Mouse (Mus musculus) liver, embryonic 11.5 days (tissue): Measurements from ENCODE around the gene Txndc17. TPM values are rescaled to one million over a fixed set of nuclear protein-coding genes. Genes with fewer than 3 reads are reported as not detected.
"Not testable (repeated sequence)": the region's sequence is repeated elsewhere in the genome, so short reads cannot be mapped to it uniquely, and the experiment has no call there.

Experiments
- ATAC-seq: fragments of 200-750 bp; cut with Nextera tagmentation; replicated peaks from 2 replicates; pipeline ENCODE4 v1.8.0; 2017; ENCODE audit warnings: moderate number of reproducible peaks, mild to moderate bottlenecking, moderate TSS enrichment, moderate library complexity; ENCODE audit not compliant: low FRiP score
- DNase-seq: peaks from one replicate; pipeline ENCODE4 v3.0.0-alpha.2; 2017; ENCODE audit warnings: low spot score
- H3K27ac ChIP-seq: fragments of 300-500 bp; sonication (generic); 2 replicates; pipeline ENCODE4 v1.5.1; 2014; ENCODE audit warnings: mild to moderate bottlenecking, low read depth, low read length, control low read depth
- H3K27me3 ChIP-seq: fragments of 300-500 bp; sonication (generic); replicated peaks from 2 replicates; pipeline ENCODE4 v1.6.1; 2014; ENCODE audit warnings: low read length, mixed read lengths; ENCODE audit not compliant: control insufficient read depth, insufficient read depth
- H3K36me3 ChIP-seq: fragments of 300-500 bp; sonication (generic); 2 replicates; pipeline ENCODE4 v1.6.1; 2014; ENCODE audit warnings: mild to moderate bottlenecking, low read length, moderate library complexity, mixed read lengths; ENCODE audit not compliant: control insufficient read depth, insufficient read depth
- H3K4me1 ChIP-seq: fragments of 300-500 bp; sonication (generic); replicated peaks from 2 replicates; pipeline ENCODE4 v1.6.1; 2014; ENCODE audit warnings: low read length, mixed read lengths; ENCODE audit not compliant: control insufficient read depth, insufficient read depth
- H3K4me2 ChIP-seq: fragments of 300-500 bp; sonication (generic); 2 replicates; pipeline ENCODE4 v1.6.1; 2014; ENCODE audit warnings: mild to moderate bottlenecking, control low read depth, moderate library complexity
- H3K4me3 ChIP-seq: fragments of 300-500 bp; sonication (generic); 2 replicates; pipeline ENCODE4 v1.5.1; 2014; ENCODE audit warnings: low read depth, low read length, control low read depth
- H3K9ac ChIP-seq: fragments of 300-500 bp; sonication (generic); 2 replicates; pipeline ENCODE4 v1.6.1; 2014; ENCODE audit warnings: low read depth, low read length, control low read depth
- H3K9me3 ChIP-seq: fragments of 300-500 bp; sonication (generic); 2 replicates; pipeline ENCODE4 v1.6.1; 2016; ENCODE audit warnings: low read length, inconsistent platforms, mixed read lengths; ENCODE audit not compliant: control insufficient read depth
- WGBS: fragments of 180-500 bp; shearing (Covaris S2); extraction: QIAGEN DNeasy Blood & Tissue Kit; methylation state at CpG from one replicate; pipeline ENCODE4 v1.1.7; 2014; 5-methylcytosine and 5-hydroxymethylcytosine counted together
- polyA plus RNA-seq: library from polyadenylated mRNA; unstranded; fragments of >200 nt; fragmentation: Nextera tagmentation; extraction: Ambion mirVana; gene quantifications from 2 replicates; pipeline ENCODE4 v1.2.1, GENCODE M21; 2014

The Txndc17 gene
- polyA plus RNA-seq = 144 and 153 TPM in 2 replicates

GRCm38 (mm10) chr11:72207204-72207833 is at the start of gene Txndc17, which contains the start of gene 4933427D14Rik:
Gene Txndc17, plus strand, starts transcription at chr11:72207547.
Gene 4933427D14Rik, minus strand, starts transcription at chr11:72207459.
- under 1% methylated on average over 42 of the region's 42 CpGs for WGBS
- DNase-seq = peak; percentile 93
- peak; percentile 94 for ATAC-seq
- Histone ChIP-seq H3K4me2 (peak within 1 kb of the TSS; percentile 95), H3K4me1 (peaks cover 11% of the 10 kb centered on the region), H3K4me3 (peak within 1 kb of the TSS; percentile 85), H3K27me3 (no peaks in the 10 kb centered on the region), H3K9ac (peak within 1 kb of the TSS; percentile 83), H3K27ac (peak within 1 kb of the TSS; percentile 54), H3K36me3 (no peaks in the 10 kb centered on the region; the same call in 1 of the 2 replicates), H3K9me3 (no peaks in the 10 kb centered on the region)

- no peaks in the 10 kb centered on the region for H3K4me1 ChIP-seq
- no peaks in the 10 kb centered on the region for H3K9me3 ChIP-seq
- H3K4me2 ChIP-seq = no peak overlapping the region
- no peaks in the 10 kb centered on the region for H3K27me3 ChIP-seq
- no peak for DNase-seq
- no peak overlapping the region for H3K4me3 ChIP-seq
- no peak overlapping the region for H3K9ac ChIP-seq
- no peak overlapping the region for H3K27ac ChIP-seq
- no peak for ATAC-seq
- H3K36me3 ChIP-seq = peaks cover 10% of the 10 kb centered on the region; the same call in 1 of the 2 replicates
- 81% methylated on average over 2 of the region's 2 CpGs for WGBS
Measured at GRCm38 (mm10) chr11:72163198-72163597, 44.1 kb upstream of the Txndc17 start.

- Histone ChIP-seq H3K27me3 (no peaks in the 10 kb centered on the region), H3K9me3 (no peaks in the 10 kb centered on the region), H3K4me2 (no peak overlapping the region), H3K4me1 (no peaks in the 10 kb centered on the region), H3K9ac (no peak overlapping the region), H3K27ac (no peak overlapping the region), H3K4me3 (no peak overlapping the region), H3K36me3 (peaks cover 11% of the 10 kb centered on the region; the same call in 1 of the 2 replicates)
- no peak for DNase-seq
- WGBS = 69% methylated on average over 4 of the region's 4 CpGs
- 0 out of 2 replicates have a peak, but pooled peaks have one; percentile 20 for ATAC-seq
Measured at GRCm38 (mm10) chr11:72169871-72170270, 37.5 kb upstream of the Txndc17 start.

- 81% methylated on average over 4 of the region's 4 CpGs for whole genome bisulfite sequencing
- not testable (repeated sequence) for DNase-seq, H3K36me3 ChIP-seq, ATAC-seq, H3K9me3 ChIP-seq, H3K4me3 ChIP-seq, H3K4me1 ChIP-seq, H3K4me2 ChIP-seq, H3K9ac ChIP-seq, H3K27ac ChIP-seq, H3K27me3 ChIP-seq
Measured at GRCm38 (mm10) chr11:72171906-72172305, 35.4 kb upstream of the Txndc17 start.

- whole genome bisulfite sequencing = 83% methylated on average over 5 of the region's 5 CpGs
- Histone ChIP-seq H3K4me3 (no peak overlapping the region), H3K27me3 (no peaks in the 10 kb centered on the region), H3K4me1 (no peaks in the 10 kb centered on the region), H3K4me2 (no peak overlapping the region), H3K9ac (no peak overlapping the region), H3K27ac (no peak overlapping the region), H3K9me3 (no peaks in the 10 kb centered on the region), H3K36me3 (peaks cover 8% of the 10 kb centered on the region; the same call in 1 of the 2 replicates)
- ATAC-seq = no peak
- no peak for DNase-seq
Measured at GRCm38 (mm10) chr11:72173506-72173905, 33.8 kb upstream of the Txndc17 start.

- Histone ChIP-seq H3K27ac (no peak overlapping the region), H3K9ac (no peak overlapping the region), H3K9me3 (no peaks in the 10 kb centered on the region), H3K27me3 (no peaks in the 10 kb centered on the region), H3K4me3 (no peak overlapping the region), H3K4me2 (no peak overlapping the region), H3K4me1 (no peaks in the 10 kb centered on the region), H3K36me3 (peaks cover 12% of the 10 kb centered on the region)
- DNase-seq = no peak
- WGBS = 96% methylated on average over 6 of the region's 6 CpGs
- no peak for ATAC-seq
Measured at GRCm38 (mm10) chr11:72174721-72175120, 32.6 kb upstream of the Txndc17 start.

- no peak for ATAC-seq
- H3K36me3 ChIP-seq = peaks cover 17% of the 10 kb centered on the region
- 90% methylated on average over 5 of the region's 5 CpGs for WGBS
Measured at GRCm38 (mm10) chr11:72175966-72176365, 31.4 kb upstream of the Txndc17 start.

GRCm38 (mm10) chr11:72176553-72176952 is 30.8 kb upstream of the Txndc17 start:
- Histone ChIP-seq H3K9ac (no peak overlapping the region), H3K27me3 (no peaks in the 10 kb centered on the region), H3K27ac (no peak overlapping the region), H3K9me3 (no peaks in the 10 kb centered on the region), H3K4me2 (no peak overlapping the region), H3K4me3 (no peak overlapping the region), H3K4me1 (no peaks in the 10 kb centered on the region), H3K36me3 (peaks cover 18% of the 10 kb centered on the region)
- ATAC-seq = no peak
- DNase-seq = no peak
- WGBS = 80% methylated on average over 3 of the region's 3 CpGs

More at GRCm38 (mm10) chr11:72175966-72176365, 31.4 kb upstream of the Txndc17 start:
- no peak overlapping the region for H3K9ac ChIP-seq
- no peak overlapping the region for H3K4me3 ChIP-seq
- H3K27me3 ChIP-seq = no peaks in the 10 kb centered on the region
- H3K9me3 ChIP-seq = no peaks in the 10 kb centered on the region
- no peak overlapping the region for H3K27ac ChIP-seq
- DNase-seq = no peak
- H3K4me1 ChIP-seq = no peaks in the 10 kb centered on the region
- H3K4me2 ChIP-seq = no peak overlapping the region

GRCm38 (mm10) chr11:72180556-72180955 is 26.8 kb upstream of the Txndc17 start:
- 88% methylated on average over 5 of the region's 5 CpGs for WGBS
- no peak overlapping the region for H3K9ac ChIP-seq
- no peaks in the 10 kb centered on the region for H3K4me1 ChIP-seq
- H3K27me3 ChIP-seq = no peaks in the 10 kb centered on the region
- H3K4me2 ChIP-seq = no peak overlapping the region
- no peaks in the 10 kb centered on the region for H3K9me3 ChIP-seq
- no peak for DNase-seq
- no peak for ATAC-seq
- H3K36me3 ChIP-seq = peaks cover 13% of the 10 kb centered on the region
- H3K27ac ChIP-seq = no peak overlapping the region
- H3K4me3 ChIP-seq = no peak overlapping the region
